Mouse (Mus musculus) hindbrain, embryonic 14.5 days (tissue): ENCODE results near the gene Gm3317. TPM values are rescaled to one million over a fixed set of nuclear protein-coding genes. Genes with fewer than 3 reads are reported as not detected.
"Not testable (repeated sequence)": the region's sequence is repeated elsewhere in the genome, so short reads cannot be mapped to it uniquely, and the experiment has no call there.

ENCODE experiments used
- ATAC-seq: fragments of 200-750 bp; cut with Nextera tagmentation; 2 replicates; pipeline ENCODE4 v1.8.0; 2017; ENCODE audit warnings: moderate number of reproducible peaks, mild to moderate bottlenecking, moderate TSS enrichment, moderate library complexity; ENCODE audit not compliant: low FRiP score
- DNase-seq: peaks from one replicate; pipeline ENCODE4 v3.0.0-alpha.2; 2015; ENCODE audit warnings: low spot score
- H3K27ac ChIP-seq: fragments of 300-500 bp; sonication (generic); 2 replicates; pipeline ENCODE4 v1.5.1; 2014; ENCODE audit warnings: mild to moderate bottlenecking, moderate library complexity
- H3K27me3 ChIP-seq: fragments of 300-500 bp; sonication (generic); 2 replicates; pipeline ENCODE4 v1.6.1; 2014; ENCODE audit warnings: mild to moderate bottlenecking, low read length, mixed read lengths; ENCODE audit not compliant: control insufficient read depth, insufficient read depth
- H3K36me3 ChIP-seq: fragments of 300-500 bp; sonication (generic); replicated peaks from 2 replicates; pipeline ENCODE4 v1.6.1; 2014; ENCODE audit not compliant: control insufficient read depth, insufficient read depth
- H3K4me1 ChIP-seq: fragments of 300-500 bp; sonication (generic); replicated peaks from 2 replicates; pipeline ENCODE4 v1.6.1; 2014; ENCODE audit warnings: antibody characterized with exemption, low read length, mixed read lengths; ENCODE audit not compliant: control insufficient read depth, insufficient read depth
- H3K4me2 ChIP-seq: fragments of 300-500 bp; sonication (generic); replicated peaks from 2 replicates; pipeline ENCODE4 v1.6.1; 2014; ENCODE audit warnings: mild to moderate bottlenecking, moderate library complexity
- H3K4me3 ChIP-seq: fragments of 300-500 bp; sonication (generic); replicated peaks from 2 replicates; pipeline ENCODE4 v1.5.1; 2014; ENCODE audit warnings: mild to moderate bottlenecking, low read length
- H3K9ac ChIP-seq: fragments of 300-500 bp; sonication (generic); 2 replicates; pipeline ENCODE4 v1.6.1; 2014
- H3K9me3 ChIP-seq: fragments of 300-500 bp; sonication (generic); 2 replicates; pipeline ENCODE4 v1.6.1; 2016; ENCODE audit warnings: low read length; ENCODE audit not compliant: control insufficient read depth
- WGBS: fragments of 180-500 bp; shearing (Covaris S2); extraction: QIAGEN DNeasy Blood & Tissue Kit; methylation state at CpG from one replicate; pipeline ENCODE4 v1.1.7; 2014; 5-methylcytosine and 5-hydroxymethylcytosine counted together
- polyA plus RNA-seq: library from polyadenylated mRNA; unstranded; fragments of >200 nt; fragmentation: Nextera tagmentation; extraction: Ambion mirVana; gene quantifications from 2 replicates; pipeline ENCODE4 v1.2.1, GENCODE M21; 2014

Gene Gm3317
- polyA plus RNA-seq, result not detected in 2 replicates

DNA sequence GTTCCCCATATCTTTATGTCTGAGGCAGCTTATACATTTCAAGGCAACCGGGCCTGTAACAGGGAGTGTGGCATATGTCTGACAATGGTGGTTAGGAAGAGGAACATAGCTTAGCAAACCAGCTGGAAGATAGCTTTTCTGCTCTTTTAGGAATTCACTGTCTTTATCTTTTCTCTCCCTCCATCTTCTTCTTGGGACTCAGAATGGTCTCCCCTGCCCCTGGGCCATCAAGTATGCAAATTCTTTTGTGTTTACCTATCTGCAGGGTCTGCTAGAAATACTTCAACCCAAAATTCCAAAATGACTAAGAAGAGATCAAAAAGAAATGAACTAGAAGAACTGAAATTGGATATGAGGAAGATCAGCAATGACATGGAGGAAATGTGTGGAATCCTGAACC lies at the start of gene Gm3317:
TSS of gene Gm3317 (plus strand) at position 301 of the 400 bp plus-strand sequence.
- DNase-seq, H3K9ac ChIP-seq, H3K4me1 ChIP-seq, ATAC-seq, H3K27me3 ChIP-seq, H3K4me2 ChIP-seq, H3K36me3 ChIP-seq, H3K4me3 ChIP-seq, H3K27ac ChIP-seq, H3K9me3 ChIP-seq: not testable (repeated sequence)
- WGBS, result no CpG with 5 or more reads among the region's 1 CpGs

GRCm38 (mm10) chr14:5131219-5131618 lies 33.1 kb upstream of the Gm3317 start, which contains the start of gene Gm8279:
Gene Gm8279, plus strand, starts transcription at chr14:5131519.
- 83% methylated on average over 1 of the region's 2 CpGs for WGBS
- H3K4me3 ChIP-seq, result not testable (repeated sequence)

DNA sequence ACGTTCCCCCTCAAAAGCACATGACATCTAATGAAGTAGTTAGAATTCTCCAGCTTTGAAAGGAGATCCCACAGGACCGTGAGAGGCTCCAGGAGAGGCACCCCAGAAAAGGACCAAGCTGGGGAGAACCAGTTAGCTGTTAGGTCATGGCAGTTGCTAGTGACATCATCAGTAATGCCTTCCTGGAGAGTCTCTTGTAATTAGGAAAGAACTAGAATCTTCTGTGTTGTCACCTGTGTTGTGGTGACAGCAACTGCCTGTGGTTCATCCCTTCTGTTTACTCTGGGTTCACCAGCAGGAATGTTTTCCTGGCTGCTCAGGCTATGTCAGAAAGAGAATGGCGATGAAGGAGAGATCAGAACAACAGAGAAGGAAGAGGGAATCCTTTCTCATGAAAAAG lies 21.2 kb downstream of the Gm3317 start, which contains the start of gene Gm8271:
TSS of gene Gm8271 (plus strand) at position 301 of the 400 bp plus-strand sequence.
- H3K9me3 ChIP-seq, H3K4me3 ChIP-seq, H3K4me2 ChIP-seq, DNase-seq, H3K9ac ChIP-seq, H3K27me3 ChIP-seq, ATAC-seq, H3K36me3 ChIP-seq, H3K27ac ChIP-seq, H3K4me1 ChIP-seq: not testable (repeated sequence)
- WGBS, result no CpG with 5 or more reads among the region's 3 CpGs

More at GRCm38 (mm10) chr14:5131219-5131618, 33.1 kb upstream of the Gm3317 start, which contains the start of gene Gm8279:
- not testable (repeated sequence) for H3K9me3 ChIP-seq, H3K27ac ChIP-seq, DNase-seq, H3K27me3 ChIP-seq, ATAC-seq, H3K9ac ChIP-seq, H3K4me2 ChIP-seq, H3K36me3 ChIP-seq, H3K4me1 ChIP-seq

Other genes starting within 250 kb of the Gm3317 start
- not detected in 2 replicates for gene Gm8297, start 180.6 kb upstream of the Gm3317 start, polyA plus RNA-seq
- gene Gm3298, start 148.6 kb upstream of the Gm3317 start, polyA plus RNA-seq, result not detected in 2 replicates
- gene 4930555G01Rik, start 113.9 kb upstream of the Gm3317 start, polyA plus RNA-seq, result not detected in 2 replicates
- 13.2 and 16.1 TPM in 2 replicates for gene Gm8281, start 93.5 kb upstream of the Gm3317 start, polyA plus RNA-seq
- not detected in 2 replicates for gene Gm8279, start 33.0 kb upstream of the Gm3317 start, polyA plus RNA-seq
- gene Gm8271, start 21.3 kb downstream of the Gm3317 start, polyA plus RNA-seq, result not detected in 2 replicates
- not detected in 2 replicates for gene Gm3526, start 96.0 kb downstream of the Gm3317 start, polyA plus RNA-seq
- gene Gm3542, start 170.4 kb downstream of the Gm3317 start, polyA plus RNA-seq, result not detected in 2 replicates
- 0.95 and 1.7 TPM in 2 replicates for gene Gm3500, start 224.5 kb downstream of the Gm3317 start, polyA plus RNA-seq